Mouse (Mus musculus): Measurements from ENCODE around the gene Tubal3.

The Tubal3 gene

GRCm38 (mm10) chr13:3917571-3918311, at the start of gene Tubal3, which contains the start of gene Net1:
TSS of gene Tubal3 (plus strand) at chr13:3918274.
TSS of gene Net1 (minus strand) at chr13:3918220.
- in situ Hi-C loops (cut with MseI, MboI): no loop called here

DNA sequence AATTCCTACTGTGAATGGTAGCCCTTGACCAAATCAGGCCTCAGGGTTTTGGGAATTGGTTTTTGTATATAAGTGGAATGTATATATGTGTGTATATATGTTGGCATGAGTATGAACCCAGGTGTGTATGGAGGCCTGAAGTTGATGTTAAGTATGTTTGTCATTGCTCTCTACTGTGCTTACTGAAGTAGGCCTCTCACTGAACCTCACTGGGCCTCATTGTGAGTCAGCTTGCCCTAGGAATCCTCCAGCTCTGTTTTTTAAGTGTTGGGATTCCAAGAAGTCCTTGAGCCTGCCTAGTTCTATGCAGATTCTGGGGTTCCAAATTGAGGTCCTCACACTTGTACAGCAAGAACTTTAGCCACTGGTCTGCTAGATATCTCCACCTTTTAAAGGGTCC, 48.2 kb upstream of the Tubal3 start:
- in situ Hi-C loops (cut with MseI, MboI): no loop called here

DNA sequence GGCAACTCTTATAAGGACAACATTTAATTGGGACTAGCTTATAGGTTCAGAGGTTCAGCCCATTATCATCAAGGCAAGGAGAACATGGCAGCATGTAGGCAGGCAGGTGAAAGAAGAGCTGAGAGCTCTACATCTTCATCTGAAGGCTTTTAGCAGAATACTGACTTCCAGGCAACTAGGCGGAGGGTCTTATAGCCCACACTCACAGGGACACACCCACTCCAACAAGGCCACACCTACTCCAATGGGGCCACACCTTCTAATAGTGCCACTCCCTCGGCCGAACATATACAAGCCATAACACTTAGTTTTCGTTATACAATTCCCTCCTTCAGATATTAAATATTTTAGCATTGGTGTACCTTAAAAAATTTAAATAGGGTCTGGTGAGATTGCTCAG, 45.2 kb upstream of the Tubal3 start:
- in situ Hi-C loops (cut with MseI, MboI): no loop called here

DNA sequence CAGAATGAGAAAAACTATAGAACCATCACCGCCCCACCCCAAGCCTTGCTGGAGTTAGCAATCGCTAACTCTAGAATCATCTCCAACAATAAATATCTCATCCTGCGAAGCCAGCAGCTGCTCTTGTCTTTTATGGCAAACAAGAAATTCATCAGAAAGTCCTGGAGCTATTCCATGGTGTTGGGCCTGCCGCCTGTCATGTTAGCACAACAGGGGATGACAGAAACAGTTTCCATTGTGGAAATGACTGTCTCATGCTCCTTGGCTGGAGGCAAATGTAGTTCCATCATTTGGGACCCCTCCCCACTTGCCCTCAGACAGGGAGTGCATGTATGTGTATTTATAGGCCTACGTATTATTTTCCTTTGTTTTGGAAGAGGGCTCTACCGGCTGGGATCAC, 41.6 kb upstream of the Tubal3 start:
- in situ Hi-C loops (cut with MseI, MboI): no loop called here

GRCm38 (mm10) chr13:3877185-3877584, 40.9 kb upstream of the Tubal3 start:
- in situ Hi-C loops (cut with MseI, MboI): no loop called here

DNA sequence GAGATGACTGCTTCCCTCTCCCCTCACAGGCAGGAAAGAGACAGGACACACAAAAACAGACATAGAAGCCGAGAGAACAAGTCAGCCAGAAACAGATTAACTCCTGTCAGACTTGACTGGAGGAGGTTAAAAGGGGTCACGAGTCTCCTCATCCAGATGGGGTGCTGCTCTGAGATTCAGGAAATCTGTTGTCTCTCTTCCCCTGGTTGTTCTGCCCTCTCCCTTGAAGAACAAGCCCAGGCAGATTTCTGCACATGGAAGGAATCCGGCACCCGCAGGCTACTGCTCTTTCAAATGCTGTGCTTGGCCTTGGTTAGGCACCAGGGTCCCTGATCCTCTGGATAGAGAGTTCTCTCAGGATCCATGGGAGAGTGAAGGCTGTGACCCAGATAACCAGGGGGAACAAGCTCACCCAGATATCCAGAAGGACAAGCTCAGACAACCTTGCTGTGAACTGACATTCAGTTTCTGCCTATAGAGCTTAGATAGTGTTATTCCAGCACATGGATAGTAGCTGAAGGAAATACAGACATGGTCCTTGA, 40.3 kb upstream of the Tubal3 start:
- in situ Hi-C loops (cut with MseI, MboI): no loop called here

- in situ Hi-C loops (cut with MseI, MboI): no loop called here
Observed at GRCm38 (mm10) chr13:3886663-3887062, 31.4 kb upstream of the Tubal3 start.

GRCm38 (mm10) chr13:3889111-3889510, 29.0 kb upstream of the Tubal3 start:
- in situ Hi-C loops (cut with MseI, MboI): no loop called here

DNA sequence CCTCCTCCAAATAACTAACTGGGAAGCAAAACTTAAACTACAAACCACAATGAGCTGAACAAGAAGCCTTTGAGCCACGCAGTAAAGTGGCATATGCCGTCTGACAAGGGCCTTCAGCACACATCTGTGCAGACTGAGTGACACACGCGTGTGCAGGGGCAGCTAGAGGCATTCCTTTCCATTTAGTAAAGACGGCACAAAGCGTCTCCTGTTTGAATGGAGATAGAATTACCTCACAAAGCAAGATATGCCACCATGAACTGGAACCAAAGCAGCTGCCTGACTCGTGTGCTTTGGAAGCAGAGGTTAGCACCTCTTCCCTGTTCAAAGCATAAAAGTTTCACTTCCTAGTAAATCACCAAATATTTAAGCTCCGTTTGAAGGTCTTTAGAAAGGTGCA, 28.0 kb upstream of the Tubal3 start:
- in situ Hi-C loops (cut with MseI, MboI): loop anchor here in 1 of 2 experiments (10.0 kb wide), 1 partner anchor 145 kb away; no protein-coding TSS in a partner anchor

DNA sequence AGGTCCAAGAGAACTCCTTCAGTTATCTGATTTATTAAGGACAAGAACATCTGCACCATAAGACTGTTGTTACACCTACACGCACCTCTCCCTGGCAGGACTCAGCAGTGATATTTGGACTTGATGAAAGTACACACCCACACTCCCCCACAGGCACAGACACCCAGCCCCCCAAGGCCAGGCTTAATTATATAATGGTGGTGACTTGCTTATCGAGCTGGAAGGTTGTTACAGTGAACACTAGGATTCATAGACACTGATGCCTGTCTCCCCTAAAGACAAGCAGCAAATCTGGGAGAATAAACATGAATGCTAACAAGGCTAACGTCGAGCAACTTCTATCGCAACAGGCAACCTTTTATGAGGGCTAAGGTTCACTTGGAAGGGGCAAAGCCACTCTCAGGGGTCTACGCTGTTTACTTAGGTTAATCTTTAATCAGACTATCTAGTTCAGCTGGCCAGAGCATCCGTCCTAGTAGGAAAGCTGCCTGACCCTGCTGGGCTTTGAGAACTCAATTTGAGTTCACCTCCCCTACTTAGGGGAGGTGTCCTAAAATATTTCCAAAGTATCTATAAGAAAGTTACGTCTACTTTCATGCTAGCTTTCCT, 26.5 kb upstream of the Tubal3 start:
- in situ Hi-C loops (cut with MseI, MboI): loop anchor here in 1 of 2 experiments (10.0 kb wide), 1 partner anchor 147 kb away; no protein-coding TSS in a partner anchor

DNA sequence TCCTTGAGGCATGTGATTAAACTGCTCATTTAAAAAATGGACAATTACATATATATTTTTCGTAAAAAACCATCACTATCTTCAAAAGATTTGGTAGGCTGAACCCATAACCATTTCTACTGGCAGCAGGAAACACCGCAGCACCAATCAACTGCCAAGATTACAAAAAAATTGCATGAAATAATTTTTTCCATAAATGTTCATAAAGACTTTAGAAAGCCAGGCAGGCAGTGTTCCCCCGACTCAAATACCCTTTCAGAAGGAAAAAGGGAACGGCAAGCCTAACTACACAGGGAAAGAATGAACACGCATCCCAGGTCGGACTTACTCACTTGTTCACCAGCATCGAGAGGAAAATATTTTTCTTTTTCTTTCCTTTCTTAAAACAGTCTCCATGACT, 25.5 kb upstream of the Tubal3 start:
- in situ Hi-C loops (cut with MseI, MboI): loop anchor here in 1 of 2 experiments (10.0 kb wide), 1 partner anchor 148 kb away; no protein-coding TSS in a partner anchor

- in situ Hi-C loops (cut with MseI, MboI): loop anchor here in 1 of 2 experiments (10.0 kb wide), 1 partner anchor 148 kb away; no protein-coding TSS in a partner anchor
Observed at GRCm38 (mm10) chr13:3893126-3893734, 24.8 kb upstream of the Tubal3 start.

DNA sequence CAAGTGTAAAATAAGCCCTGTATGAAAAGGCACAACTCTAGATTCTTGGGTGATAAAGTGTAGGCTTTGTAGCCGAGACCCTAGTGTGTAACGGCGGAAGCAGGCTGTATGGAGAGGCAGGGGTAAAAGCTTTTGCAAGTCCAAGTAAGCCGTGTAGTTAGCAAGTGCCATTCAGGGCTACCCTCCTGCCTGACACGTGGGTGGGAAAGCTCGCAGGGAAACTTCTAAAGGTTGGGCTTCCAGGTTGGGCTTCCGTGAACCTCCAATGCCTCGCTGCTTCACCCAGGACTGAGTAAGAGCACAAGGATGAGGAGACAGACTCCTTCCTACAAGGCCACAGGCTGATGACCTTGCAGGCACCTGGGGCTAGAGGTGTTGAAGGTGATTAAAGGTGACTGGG, 23.5 kb upstream of the Tubal3 start:
- in situ Hi-C loops (cut with MseI, MboI): loop anchor here in 1 of 2 experiments (10.0 kb wide), 1 partner anchor 150 kb away; no protein-coding TSS in a partner anchor

DNA sequence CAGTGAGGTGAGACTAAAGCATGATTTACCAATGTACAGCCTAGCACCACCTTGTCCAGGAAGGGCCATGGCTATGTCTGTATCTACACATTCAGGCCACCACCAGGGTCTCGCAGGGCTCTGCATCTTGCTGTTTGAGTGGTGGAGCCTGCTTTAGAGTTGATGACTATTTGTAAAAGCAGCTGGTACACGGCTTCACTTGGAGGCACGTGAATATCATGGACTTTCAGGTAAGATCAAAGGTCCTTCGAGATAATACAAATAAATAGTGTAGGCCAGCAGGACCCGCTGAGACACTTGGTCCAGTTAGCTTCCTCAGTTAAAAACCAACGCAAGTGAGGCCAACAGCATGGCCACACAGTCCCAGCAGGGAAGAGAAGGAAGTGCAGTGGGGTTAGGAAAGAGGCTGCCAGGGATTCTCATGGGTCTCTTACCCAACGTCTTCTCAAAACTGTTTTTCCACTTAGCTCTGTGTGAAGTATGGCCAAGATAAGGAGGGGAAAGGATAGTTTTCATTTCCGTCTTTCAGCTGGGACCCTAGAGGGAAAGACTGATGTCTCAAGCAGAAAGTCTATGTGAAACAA, 22.6 kb upstream of the Tubal3 start:
- in situ Hi-C loops (cut with MseI, MboI): loop anchor here (5.0 to 10.0 kb wide), 2 partner anchors 151 to 228 kb away; no protein-coding TSS in a partner anchor

- in situ Hi-C loops (cut with MseI, MboI): loop anchor here (5.0 to 10.0 kb wide), 2 partner anchors 151 to 229 kb away; no protein-coding TSS in a partner anchor
Observed at GRCm38 (mm10) chr13:3896032-3896431, 22.0 kb upstream of the Tubal3 start.

GRCm38 (mm10) chr13:3896913-3897312, 21.2 kb upstream of the Tubal3 start:
- in situ Hi-C loops (cut with MseI, MboI): loop anchor here (5.0 to 10.0 kb wide), 2 partner anchors 152 to 230 kb away; no protein-coding TSS in a partner anchor

- in situ Hi-C loops (cut with MseI, MboI): loop anchor here (5.0 to 10.0 kb wide), 2 partner anchors 153 to 231 kb away; no protein-coding TSS in a partner anchor
Observed at GRCm38 (mm10) chr13:3898202-3898601, 19.9 kb upstream of the Tubal3 start.

GRCm38 (mm10) chr13:3899301-3899700, 18.8 kb upstream of the Tubal3 start:
- in situ Hi-C loops (cut with MseI, MboI): loop anchor here (5.0 to 10.0 kb wide), 2 partner anchors 154 to 232 kb away; no protein-coding TSS in a partner anchor

- in situ Hi-C loops (cut with MseI, MboI): no loop called here
Observed at GRCm38 (mm10) chr13:3907151-3907696, 10.8 kb upstream of the Tubal3 start.

DNA sequence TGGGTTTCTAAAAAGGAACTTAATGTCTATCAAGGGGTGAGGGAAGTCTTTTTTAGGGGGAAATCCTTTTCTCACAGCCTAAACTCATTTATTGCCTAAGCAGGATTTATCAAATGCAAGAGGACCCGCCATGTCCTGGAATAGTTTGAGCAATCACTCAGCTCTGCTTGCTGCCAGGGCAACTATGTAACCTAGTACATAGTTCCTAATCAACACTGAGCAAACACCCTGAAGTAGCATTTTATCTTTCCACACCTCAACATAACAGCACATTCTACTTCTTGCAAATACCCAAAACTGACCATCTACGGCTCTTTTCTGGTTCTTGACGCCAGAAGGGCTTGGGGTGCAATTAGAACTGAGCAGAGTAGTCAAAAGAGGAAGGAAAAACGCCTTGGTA, 9.8 kb upstream of the Tubal3 start:
- in situ Hi-C loops (cut with MseI, MboI): no loop called here

DNA sequence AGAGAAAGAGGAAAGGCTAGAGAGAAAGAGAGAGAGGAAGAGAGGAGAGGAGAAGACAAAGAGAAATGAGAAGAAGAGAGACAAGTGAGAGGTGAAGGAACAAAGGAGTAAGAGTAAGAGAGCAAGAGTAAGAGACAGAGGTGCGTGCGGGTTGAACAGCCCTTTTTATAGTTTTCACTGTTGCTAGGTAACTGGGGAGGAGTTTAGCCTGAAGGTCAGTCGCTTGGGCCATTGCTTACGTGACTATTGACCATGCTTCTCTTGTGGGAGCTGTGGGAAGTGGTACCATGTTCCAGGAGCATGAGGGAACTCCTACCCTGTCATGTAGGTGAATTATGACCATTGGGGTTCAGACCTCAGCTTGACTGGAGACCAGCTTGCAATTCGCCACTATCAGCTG, 7.7 kb upstream of the Tubal3 start:
- in situ Hi-C loops (cut with MseI, MboI): no loop called here

Data from mouse trophoblast stem cell (cell line).